Mouse (Mus musculus): ENCODE results near the gene Dnaja2. TPM values are rescaled to one million over a fixed set of nuclear protein-coding genes. Genes with fewer than 3 reads are reported as not detected.
A peak's percentile ranks its signal among the peaks of the same experiment; 100 is the strongest.

Gene Dnaja2
- total and polyA plus RNA-seq, 2 experiments from 2014 or later, result 72.3 to 161 TPM

DNA sequence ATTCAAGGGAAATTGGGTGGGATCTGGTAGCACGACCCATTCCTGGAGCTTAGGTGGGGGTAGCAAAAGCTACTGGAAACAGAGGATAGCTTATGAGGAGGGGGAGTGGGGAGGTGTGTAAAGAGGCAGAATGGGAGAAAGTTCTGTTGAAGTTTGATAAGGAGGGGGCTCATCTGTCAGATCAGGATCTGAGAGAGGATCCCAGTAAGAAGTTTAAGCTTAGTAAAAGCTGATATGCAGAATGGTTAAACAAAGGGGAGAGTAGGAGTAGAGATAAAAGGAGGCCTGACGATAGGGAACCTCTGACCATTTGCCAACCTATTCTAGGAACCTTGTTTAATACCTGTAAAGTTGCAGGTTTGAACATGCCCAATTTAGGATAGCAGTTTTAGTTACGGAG is 10.0 kb upstream of the Dnaja2 start:
- Histone ChIP-seq H3K36me3 (replicated peaks; ENCODE audit: control insufficient read depth, insufficient read depth, low read length) (no peaks in the 10 kb centered on the region), H3K4me3 (ENCODE audit: low read depth, low read length) (no peak overlapping the region), H3K9me3 (replicated peaks; ENCODE audit: control insufficient read depth, low read length) (no peaks in the 10 kb centered on the region), H3K27me3 (ENCODE audit: control insufficient read depth, insufficient read depth, low read length) (no peaks in the 10 kb centered on the region), H3K27ac (ENCODE audit: low read depth) (no peak overlapping the region), H3K9ac (replicated peaks; ENCODE audit: low read depth, low read length) (no peak overlapping the region), H3K4me2 (ENCODE audit: low read depth, low read length) (no peak overlapping the region), H3K4me1 (ENCODE audit: control insufficient read depth, insufficient read depth) (peaks cover 7% of the 10 kb centered on the region; the same call in 1 of the 2 replicates)
- ATAC-seq (ENCODE audit: insufficient read depth, low read depth) (no peak), DNase-seq (ENCODE audit: low spot score) (no peak)
- 56% methylated on average over 3 of the region's 3 CpGs for WGBS
- no peak for TF ChIP-seq CTCF (IDR thresholded peaks at IDR 0.05; ENCODE audit: low read depth)
- TF ChIP-seq EP300 (IDR thresholded peaks at IDR 0.05; ENCODE audit: low read depth), result no peak

DNA sequence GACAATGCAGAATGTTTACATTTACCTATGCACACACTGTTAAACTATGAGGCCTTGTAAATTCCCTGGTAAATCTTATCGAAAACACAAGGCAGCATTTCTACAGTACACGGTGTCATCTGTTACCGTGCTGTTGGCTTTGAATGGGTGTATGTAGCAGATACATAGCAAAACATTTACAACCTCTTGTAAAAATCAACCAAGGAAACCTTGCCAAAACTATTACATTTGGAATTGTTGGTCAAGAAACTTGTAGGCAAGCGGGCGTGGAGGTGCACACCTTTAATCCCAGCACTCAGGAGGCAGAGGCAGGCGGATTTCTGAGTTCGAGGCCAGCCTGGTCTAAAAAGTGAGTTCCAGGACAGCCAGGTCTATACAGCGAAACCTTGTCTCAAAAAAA is 8.2 kb upstream of the Dnaja2 start:
- Histone ChIP-seq H3K36me3 (replicated peaks; ENCODE audit: control insufficient read depth, insufficient read depth, low read length) (no peaks in the 10 kb centered on the region), H3K27me3 (ENCODE audit: control insufficient read depth, insufficient read depth, low read length) (no peaks in the 10 kb centered on the region), H3K4me3 (ENCODE audit: low read depth, low read length) (no peak overlapping the region), H3K27ac (ENCODE audit: low read depth) (no peak overlapping the region), H3K4me1 (ENCODE audit: control insufficient read depth, insufficient read depth) (peaks cover 7% of the 10 kb centered on the region; the same call in 1 of the 2 replicates), H3K4me2 (ENCODE audit: low read depth, low read length) (no peak overlapping the region), H3K9ac (replicated peaks; ENCODE audit: low read depth, low read length) (no peak overlapping the region), H3K9me3 (replicated peaks; ENCODE audit: control insufficient read depth, low read length) (no peaks in the 10 kb centered on the region)
- no peak for DNase-seq (ENCODE audit: low spot score)
- no peak for ATAC-seq (ENCODE audit: insufficient read depth, low read depth)
- WGBS, result 95% methylated on average over 8 of the region's 8 CpGs
- no peak for TF ChIP-seq EP300 (IDR thresholded peaks at IDR 0.05; ENCODE audit: low read depth)
- TF ChIP-seq CTCF (IDR thresholded peaks at IDR 0.05; ENCODE audit: low read depth), result no peak

DNA sequence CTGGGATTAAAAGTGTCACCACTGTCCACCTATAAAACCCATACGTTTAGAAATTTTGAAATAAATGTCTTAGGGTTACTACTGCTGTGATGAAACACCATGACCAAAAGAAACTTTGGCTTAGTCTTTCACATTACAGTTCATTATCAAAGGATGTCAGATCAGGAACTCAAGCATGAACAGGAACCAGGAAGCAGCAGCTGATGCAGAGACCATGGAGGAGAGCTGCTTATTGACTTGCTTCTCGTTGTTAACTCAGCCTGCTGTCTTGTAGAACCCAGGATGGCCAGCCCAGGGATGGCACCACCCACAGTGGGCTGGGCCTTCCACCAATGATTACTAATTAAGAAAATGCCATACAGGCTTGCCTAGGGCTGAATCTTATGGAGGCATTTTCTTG is 4.8 kb upstream of the Dnaja2 start:
- Histone ChIP-seq H3K27ac (ENCODE audit: low read depth) (no peak overlapping the region), H3K9ac (replicated peaks; ENCODE audit: low read depth, low read length) (no peak overlapping the region), H3K27me3 (ENCODE audit: control insufficient read depth, insufficient read depth, low read length) (no peaks in the 10 kb centered on the region), H3K4me1 (ENCODE audit: control insufficient read depth, insufficient read depth) (peaks cover 18% of the 10 kb centered on the region; the same call in 1 of the 2 replicates), H3K9me3 (replicated peaks; ENCODE audit: control insufficient read depth, low read length) (no peaks in the 10 kb centered on the region), H3K36me3 (replicated peaks; ENCODE audit: control insufficient read depth, insufficient read depth, low read length) (no peaks in the 10 kb centered on the region), H3K4me2 (ENCODE audit: low read depth, low read length) (no peak overlapping the region), H3K4me3 (ENCODE audit: low read depth, low read length) (no peak overlapping the region)
- no peak for ATAC-seq (ENCODE audit: insufficient read depth, low read depth)
- no peak for DNase-seq (ENCODE audit: low spot score)
- WGBS, result 52% methylated on average over 2 of the region's 2 CpGs
- TF ChIP-seq CTCF (IDR thresholded peaks at IDR 0.05; ENCODE audit: low read depth), result no peak
- no peak for TF ChIP-seq EP300 (IDR thresholded peaks at IDR 0.05; ENCODE audit: low read depth)

DNA sequence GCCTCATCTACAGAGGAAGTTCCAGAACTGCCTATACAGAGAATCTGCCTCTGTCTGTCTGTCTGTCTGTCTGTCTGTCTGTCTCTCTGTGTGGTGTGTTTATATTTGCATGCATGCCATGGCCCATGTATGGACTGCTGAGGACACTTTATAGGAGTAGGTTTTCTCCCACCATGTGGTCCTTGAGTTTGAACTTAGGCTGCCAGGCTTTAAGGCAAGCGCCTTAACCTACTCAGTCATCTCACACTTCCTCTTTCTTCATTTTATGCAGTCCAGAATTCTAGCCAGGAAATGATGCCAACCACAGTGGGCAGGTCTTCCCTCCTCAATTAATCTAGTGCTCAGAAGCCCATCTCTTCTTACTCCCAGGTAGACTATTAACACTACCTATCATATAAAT is 4.1 kb upstream of the Dnaja2 start:
- Histone ChIP-seq H3K9ac (replicated peaks; ENCODE audit: low read depth, low read length) (no peak overlapping the region), H3K4me1 (ENCODE audit: control insufficient read depth, insufficient read depth) (peaks cover 18% of the 10 kb centered on the region; the same call in 1 of the 2 replicates), H3K27ac (ENCODE audit: low read depth) (no peak overlapping the region), H3K36me3 (replicated peaks; ENCODE audit: control insufficient read depth, insufficient read depth, low read length) (no peaks in the 10 kb centered on the region), H3K9me3 (replicated peaks; ENCODE audit: control insufficient read depth, low read length) (no peaks in the 10 kb centered on the region), H3K27me3 (ENCODE audit: control insufficient read depth, insufficient read depth, low read length) (no peaks in the 10 kb centered on the region), H3K4me3 (ENCODE audit: low read depth, low read length) (no peak overlapping the region), H3K4me2 (ENCODE audit: low read depth, low read length) (no peak overlapping the region)
- TF ChIP-seq CTCF (IDR thresholded peaks at IDR 0.05; ENCODE audit: low read depth), result no peak
- no peak for TF ChIP-seq EP300 (IDR thresholded peaks at IDR 0.05; ENCODE audit: low read depth)
- no peak for ATAC-seq (ENCODE audit: insufficient read depth, low read depth)
- 87% methylated on average over 1 of the region's 1 CpGs for WGBS
- DNase-seq (ENCODE audit: low spot score), result no peak

DNA sequence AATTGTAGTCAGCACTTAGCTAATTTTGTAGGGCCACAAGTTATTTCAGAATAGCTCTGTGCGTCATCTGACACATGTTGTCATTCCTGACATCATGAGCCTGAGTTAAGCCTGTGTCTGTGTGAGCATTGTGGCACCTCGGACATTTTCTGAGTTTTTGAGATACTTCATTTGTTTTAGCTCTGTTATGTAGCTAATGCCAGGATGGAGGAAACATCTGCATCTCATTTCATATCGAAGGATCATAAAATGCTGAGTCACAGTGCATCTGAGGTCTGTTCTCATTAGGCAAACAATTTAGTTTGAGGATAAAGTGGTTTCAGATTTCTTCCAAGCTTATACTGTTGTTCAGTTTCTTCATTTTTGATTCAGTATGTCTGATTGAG is 2.5 kb upstream of the Dnaja2 start:
- Histone ChIP-seq H3K9ac (replicated peaks; ENCODE audit: low read depth, low read length) (no peak overlapping the region), H3K4me2 (ENCODE audit: low read depth, low read length) (no peak overlapping the region), H3K4me1 (ENCODE audit: control insufficient read depth, insufficient read depth) (peaks cover 18% of the 10 kb centered on the region; the same call in 1 of the 2 replicates), H3K36me3 (replicated peaks; ENCODE audit: control insufficient read depth, insufficient read depth, low read length) (peaks cover 6% of the 10 kb centered on the region), H3K27ac (ENCODE audit: low read depth) (no peak overlapping the region), H3K9me3 (replicated peaks; ENCODE audit: control insufficient read depth, low read length) (no peaks in the 10 kb centered on the region), H3K27me3 (ENCODE audit: control insufficient read depth, insufficient read depth, low read length) (no peaks in the 10 kb centered on the region), H3K4me3 (ENCODE audit: low read depth, low read length) (no peak overlapping the region)
- ATAC-seq (ENCODE audit: insufficient read depth, low read depth) (no peak), DNase-seq (ENCODE audit: low spot score) (peak; percentile 17)
- TF ChIP-seq CTCF (IDR thresholded peaks at IDR 0.05; ENCODE audit: low read depth), result no peak
- no peak for TF ChIP-seq EP300 (IDR thresholded peaks at IDR 0.05; ENCODE audit: low read depth)
- WGBS, result 46% methylated on average over 3 of the region's 3 CpGs

DNA sequence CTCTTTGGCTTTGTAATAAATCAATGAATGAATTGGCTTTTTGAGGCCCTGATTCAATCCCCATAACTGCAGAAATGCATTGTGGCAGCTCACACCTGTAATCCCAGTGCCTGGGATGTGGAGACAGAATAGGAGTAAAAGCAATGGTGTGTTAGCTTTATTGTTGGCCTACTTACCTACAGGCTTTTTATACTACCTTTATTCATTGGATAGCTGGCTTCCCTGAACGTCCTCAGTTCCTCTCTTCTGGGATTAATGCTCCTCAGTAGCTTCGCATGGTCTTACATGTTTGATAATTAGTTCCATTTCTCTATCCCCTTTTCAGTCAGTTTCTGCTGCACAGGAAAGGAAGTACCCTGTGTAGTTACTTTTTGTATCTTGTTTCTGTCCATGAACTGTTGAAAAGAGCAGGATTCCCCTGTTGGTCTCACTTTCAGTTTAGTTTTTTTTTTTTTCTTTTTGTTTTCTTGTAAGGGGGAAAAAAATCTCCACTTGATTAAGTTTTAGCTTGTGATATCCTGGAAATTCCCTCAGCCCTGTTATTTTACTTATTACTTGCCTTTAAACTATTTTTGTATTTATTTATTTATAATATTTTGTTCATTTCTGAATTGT is 1.9 kb upstream of the Dnaja2 start:
- Histone ChIP-seq H3K4me1 (ENCODE audit: control insufficient read depth, insufficient read depth) (peaks cover 18% of the 10 kb centered on the region; the same call in 1 of the 2 replicates), H3K9me3 (replicated peaks; ENCODE audit: control insufficient read depth, low read length) (no peaks in the 10 kb centered on the region), H3K9ac (replicated peaks; ENCODE audit: low read depth, low read length) (no peak overlapping the region), H3K36me3 (replicated peaks; ENCODE audit: control insufficient read depth, insufficient read depth, low read length) (peaks cover 11% of the 10 kb centered on the region), H3K27me3 (ENCODE audit: control insufficient read depth, insufficient read depth, low read length) (no peaks in the 10 kb centered on the region), H3K4me3 (ENCODE audit: low read depth, low read length) (no peak overlapping the region), H3K27ac (ENCODE audit: low read depth) (peak overlapping the region; percentile 16), H3K4me2 (ENCODE audit: low read depth, low read length) (no peak overlapping the region)
- 79% methylated on average over 2 of the region's 2 CpGs for WGBS
- TF ChIP-seq CTCF (IDR thresholded peaks at IDR 0.05; ENCODE audit: low read depth) (no peak), EP300 (IDR thresholded peaks at IDR 0.05; ENCODE audit: low read depth) (no peak)
- ATAC-seq (ENCODE audit: insufficient read depth, low read depth) (no peak), DNase-seq (ENCODE audit: low spot score) (no peak)

All from heart, postnatal 0 days (tissue).